Mouse (Mus musculus) thymus, adult 18-20 months (tissue): ENCODE results near the gene Usp15.

Experiments used
- DNase-seq, 2 experiments: peaks; one replicate each; pipeline ENCODE4 v3.0.0; 2022; ENCODE audit warnings: mixed read lengths in 2 of 2

Gene Usp15

GRCm38 (mm10) chr10:123094504-123094903, 102.3 kb downstream of the Usp15 start:
- DNase-seq, result no peak

GRCm38 (mm10) chr10:123092577-123092976, 104.2 kb downstream of the Usp15 start:
- DNase-seq, result no peak

- no peak for DNase-seq
Observed at GRCm38 (mm10) chr10:123091737-123092136, 105.1 kb downstream of the Usp15 start.

GRCm38 (mm10) chr10:123089425-123089930, 107.3 kb downstream of the Usp15 start:
- no peak for DNase-seq

GRCm38 (mm10) chr10:123086847-123087246, 109.9 kb downstream of the Usp15 start:
- DNase-seq, result no peak

GRCm38 (mm10) chr10:123084900-123085641, 111.7 kb downstream of the Usp15 start:
- no peak for DNase-seq

- no peak for DNase-seq
Observed at GRCm38 (mm10) chr10:123084307-123084706, 112.5 kb downstream of the Usp15 start.

GRCm38 (mm10) chr10:123076245-123077023, 120.4 kb downstream of the Usp15 start, which contains the start of gene Mon2:
Gene Mon2 (minus strand): TSS chr10:123076505.
- DNase-seq, result peak; percentile 93

- peak; percentile 7 to 25 for DNase-seq
Observed at GRCm38 (mm10) chr10:123075751-123076242, 121.0 kb downstream of the Usp15 start.

- no peak for DNase-seq
Observed at GRCm38 (mm10) chr10:123071997-123072396, 124.8 kb downstream of the Usp15 start.

GRCm38 (mm10) chr10:123063021-123063420, 133.8 kb downstream of the Usp15 start:
- DNase-seq, result no peak

GRCm38 (mm10) chr10:123060831-123061230, 136.0 kb downstream of the Usp15 start:
- no peak for DNase-seq

GRCm38 (mm10) chr10:123057082-123057481, 139.7 kb downstream of the Usp15 start:
- no peak for DNase-seq

- no peak for DNase-seq
Observed at GRCm38 (mm10) chr10:123056463-123056862, 140.3 kb downstream of the Usp15 start.

GRCm38 (mm10) chr10:123055205-123056000, 141.4 kb downstream of the Usp15 start:
- DNase-seq, result no peak
